Mouse (Mus musculus) frontal cortex, adult (tissue): ENCODE measurements around the gene Cntn4.

Source experiments
- ATAC-seq: cut with Nextera tagmentation; 2 replicates; pipeline ENCODE4 v1.9.2; 2017; ENCODE audit warnings: mild to moderate bottlenecking, moderate library complexity, mixed read lengths; ENCODE audit not compliant: low TSS enrichment

Cntn4 gene

DNA sequence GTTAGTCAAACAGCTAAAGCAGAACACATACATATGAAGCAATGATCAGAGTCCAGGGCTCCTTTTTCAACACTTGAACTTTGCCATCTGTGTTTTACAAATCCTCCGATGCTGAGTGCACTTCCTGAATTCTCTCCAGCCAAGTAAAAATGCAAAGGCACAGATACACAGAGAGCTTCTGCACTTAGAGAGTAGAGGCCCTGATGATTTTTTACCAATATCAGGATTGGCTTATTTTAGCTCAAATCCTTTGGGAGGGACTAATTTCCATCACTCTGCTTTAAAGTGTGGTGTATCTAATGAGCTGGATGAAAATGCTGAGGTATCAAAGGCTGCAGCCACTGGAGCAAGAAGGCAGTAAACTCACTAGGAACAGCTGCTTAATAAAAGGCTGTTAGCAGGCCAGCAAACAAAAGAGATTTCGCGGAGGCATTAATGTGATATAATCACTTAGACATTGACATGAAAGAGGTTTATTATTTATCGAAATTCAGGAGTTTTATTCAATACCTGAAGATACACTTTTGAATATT is 400.7 kb downstream of the Cntn4 start:
- ATAC-seq: no peak

- ATAC-seq: no peak
These were observed 401.2 kb downstream of the Cntn4 start for GRCm38 (mm10) chr6:106078629-106079028.

GRCm38 (mm10) chr6:106097856-106098255 is 420.4 kb downstream of the Cntn4 start:
- no peak for ATAC-seq

- peak; percentile 78 for ATAC-seq
These were observed 441.1 kb downstream of the Cntn4 start for GRCm38 (mm10) chr6:106118523-106119081.

- no peak for ATAC-seq
These were observed 476.1 kb downstream of the Cntn4 start for GRCm38 (mm10) chr6:106153530-106153929.

- ATAC-seq: no peak
These were observed 477.9 kb downstream of the Cntn4 start for GRCm38 (mm10) chr6:106155362-106155761.

- peak; percentile 75 for ATAC-seq
These were observed 500.1 kb downstream of the Cntn4 start for GRCm38 (mm10) chr6:106177546-106177945.

GRCm38 (mm10) chr6:106181596-106181995 is 504.1 kb downstream of the Cntn4 start:
- ATAC-seq: no peak

DNA sequence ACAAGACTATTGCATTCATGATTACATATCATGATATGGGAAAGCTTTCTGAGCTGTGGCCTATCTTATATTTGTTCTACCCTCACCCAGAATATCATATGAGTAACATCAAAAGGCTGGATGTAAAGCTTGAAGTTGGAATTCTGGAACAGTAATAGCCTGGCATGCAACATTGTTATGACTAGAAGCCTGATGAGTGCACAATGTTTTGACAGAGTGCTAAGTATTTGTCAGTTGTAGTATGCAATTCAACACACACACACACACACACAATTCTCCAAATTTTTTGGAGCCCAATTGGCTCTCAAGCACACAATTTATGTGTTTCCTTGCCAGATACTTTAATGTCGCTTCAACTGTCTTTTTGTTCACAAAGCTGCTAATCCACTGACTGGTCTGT is 523.5 kb downstream of the Cntn4 start:
- ATAC-seq: no peak

GRCm38 (mm10) chr6:106207401-106207800 is 529.9 kb downstream of the Cntn4 start:
- ATAC-seq: no peak

DNA sequence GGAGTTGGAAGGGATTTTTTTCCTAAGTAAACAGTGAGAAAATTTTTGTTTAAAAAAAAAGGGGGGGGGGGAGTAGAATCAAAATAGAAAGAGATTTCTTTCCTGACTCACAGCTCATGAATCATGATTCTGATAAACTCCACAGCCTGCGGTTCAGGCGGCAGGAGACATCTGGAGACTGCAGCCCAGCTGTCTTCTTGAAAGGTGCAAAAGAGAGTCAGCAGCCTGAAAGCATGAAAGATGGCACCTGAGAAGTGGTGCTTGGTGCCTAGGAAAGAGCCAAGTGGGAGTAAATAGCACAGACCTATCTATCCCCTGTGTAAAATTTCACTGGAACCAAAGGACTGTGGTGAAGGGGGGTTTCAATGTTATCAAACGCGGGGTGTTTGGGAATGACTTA is 535.6 kb downstream of the Cntn4 start:
- peak; percentile 81 for ATAC-seq

- ATAC-seq: 0 out of 2 replicates have a peak, but pooled peaks have one; percentile 13
These were observed 559.8 kb downstream of the Cntn4 start for GRCm38 (mm10) chr6:106237046-106237948.

DNA sequence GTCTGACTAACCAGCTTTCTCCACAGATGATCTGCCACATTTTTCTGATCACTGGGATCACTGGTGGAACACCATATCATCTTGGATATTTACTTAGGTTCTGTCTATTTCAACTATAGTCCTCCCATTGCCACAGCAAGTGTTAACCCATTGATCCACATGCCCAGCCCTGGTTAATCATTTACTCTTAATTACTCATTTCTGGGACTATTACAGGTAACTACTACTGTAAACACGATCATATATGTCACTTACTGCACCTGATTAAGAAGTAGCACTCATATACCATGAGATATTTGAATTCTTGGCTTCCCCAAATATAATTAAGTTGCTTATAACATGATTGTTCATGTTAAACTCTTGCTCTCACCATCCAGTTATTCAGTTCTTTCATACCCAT is 564.1 kb downstream of the Cntn4 start:
- no peak for ATAC-seq

DNA sequence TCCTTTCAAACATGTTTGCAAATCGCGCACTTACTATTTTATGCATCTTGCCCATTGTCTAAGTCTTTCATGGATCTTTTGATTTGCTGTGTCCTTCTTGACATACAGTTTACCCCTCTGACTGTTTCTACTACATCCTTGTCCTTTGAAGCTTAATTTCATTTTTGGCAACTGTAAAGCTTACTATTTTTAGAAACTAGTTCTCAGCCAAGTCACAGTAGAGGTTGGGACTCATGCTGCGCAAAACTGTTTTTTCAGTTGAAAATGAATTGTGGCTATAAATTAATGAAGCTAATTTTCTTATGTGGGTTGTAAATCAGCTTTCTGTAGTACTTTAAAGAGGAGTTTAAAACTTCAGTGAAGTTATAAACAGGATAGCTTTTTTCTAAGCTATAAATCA is 585.9 kb downstream of the Cntn4 start:
- ATAC-seq: no peak

DNA sequence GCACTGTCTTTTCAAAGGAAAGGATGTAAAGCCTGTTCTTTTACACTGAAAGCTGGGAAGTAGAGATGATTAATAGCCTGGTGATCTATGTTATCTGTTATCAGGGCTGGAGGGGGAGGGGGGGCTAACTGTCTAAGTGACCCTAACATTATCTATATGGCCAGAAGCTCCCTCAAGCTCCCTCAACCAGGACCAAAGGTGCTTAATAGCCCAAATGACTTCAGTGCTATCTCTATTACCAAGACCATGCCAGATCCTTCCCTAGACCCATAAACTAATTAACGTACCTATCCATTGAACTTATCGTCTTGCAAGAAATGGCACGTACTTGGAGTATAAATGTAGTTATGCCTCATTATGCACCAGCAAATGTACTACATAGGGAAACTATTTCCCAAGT is 588.0 kb downstream of the Cntn4 start:
- no peak for ATAC-seq

DNA sequence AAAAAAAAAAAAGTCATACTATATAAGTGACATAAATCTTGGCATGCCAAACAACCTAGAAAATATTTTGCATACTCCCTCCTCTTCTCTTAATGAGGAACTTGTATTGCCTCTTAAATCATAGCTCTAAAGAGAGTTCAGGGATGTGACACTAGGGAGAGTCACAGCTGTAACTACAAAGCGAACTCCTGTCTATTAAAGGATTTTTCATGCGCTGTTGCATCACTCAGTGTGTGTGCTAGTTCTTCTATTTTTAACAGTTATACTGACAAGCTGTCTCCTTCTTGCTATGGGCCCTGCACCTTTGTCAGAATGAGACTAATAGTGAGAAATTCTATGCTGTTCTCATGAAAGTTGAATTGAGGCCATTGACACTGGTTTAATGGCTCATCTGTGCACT is 588.8 kb downstream of the Cntn4 start:
- ATAC-seq: no peak

GRCm38 (mm10) chr6:106268723-106269122 is 591.3 kb downstream of the Cntn4 start:
- ATAC-seq: peak; percentile 53

DNA sequence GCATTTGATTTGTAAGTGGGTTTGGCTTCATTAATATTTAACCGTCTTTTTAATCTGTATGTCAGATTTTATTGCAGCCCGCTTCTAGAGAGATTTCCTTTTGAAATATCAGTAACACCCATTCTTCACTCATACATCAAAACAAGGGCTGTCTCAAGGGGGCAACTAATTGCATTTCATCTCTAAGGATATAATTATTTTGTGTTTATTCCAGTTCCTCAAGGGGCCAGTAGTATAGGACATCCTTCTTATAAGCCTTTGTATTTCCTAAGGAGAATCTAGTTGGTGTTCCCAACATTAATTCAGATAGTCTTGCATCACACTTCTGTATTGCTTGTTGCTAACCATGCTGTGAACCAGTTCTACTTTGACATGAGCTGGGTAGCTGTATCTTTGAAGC is 599.7 kb downstream of the Cntn4 start:
- ATAC-seq: no peak

- ATAC-seq: peak; percentile 70
These were observed 604.2 kb downstream of the Cntn4 start for GRCm38 (mm10) chr6:106281621-106282020.

GRCm38 (mm10) chr6:106283815-106284214 is 606.4 kb downstream of the Cntn4 start:
- no peak for ATAC-seq

DNA sequence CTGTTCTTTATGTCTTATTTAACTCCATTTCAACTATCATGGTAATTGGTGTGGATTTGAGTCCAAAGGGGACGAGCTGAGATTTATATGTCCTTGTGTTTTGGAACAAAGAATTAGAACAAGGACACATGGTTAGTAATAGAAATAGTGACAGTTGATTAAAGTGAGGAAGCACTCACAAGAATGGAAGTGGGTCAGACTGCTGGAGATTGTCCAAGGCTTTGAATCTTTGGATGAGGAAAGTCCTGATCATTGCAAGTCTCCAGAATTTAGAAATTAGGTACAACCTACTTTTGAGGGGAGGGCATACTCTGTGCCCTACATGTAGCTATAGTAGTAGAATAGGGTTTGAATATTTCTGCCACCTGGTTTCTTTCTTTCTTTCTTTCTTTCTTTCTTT is 622.0 kb downstream of the Cntn4 start:
- peak; percentile 41; the same call in 1 of the 2 replicates for ATAC-seq

GRCm38 (mm10) chr6:106300179-106300578 is 622.7 kb downstream of the Cntn4 start:
- ATAC-seq: no peak

- no peak for ATAC-seq
These were observed 625.0 kb downstream of the Cntn4 start for GRCm38 (mm10) chr6:106302435-106302834.
